Mouse (Mus musculus) left cerebral cortex, postnatal 36 days (tissue): ENCODE data around the gene Gadl1. TPM values are rescaled to one million over a fixed set of nuclear protein-coding genes. Genes with fewer than 3 reads are reported as not detected.

ENCODE experiments used
- DNase-seq, 2 experiments: peaks; one replicate each; pipeline ENCODE4 v3.0.0; 2021 to 2022; ENCODE audit warnings: low spot score in 2 of 2, mixed read lengths in 1 of 2
- intact Hi-C: fragments of 180-260 bp; cut with DNase I; formaldehyde crosslinking; loops from one replicate; pipeline ENCODE4 v1.15.1; 2025
- total RNA-seq, 2 experiments: library from RNA; stranded (reverse); gene quantifications; 2 replicates each; pipeline ENCODE4 v1.2.3; 2021

Gadl1 gene
- under 1 TPM; 0.57 to 0.63 TPM for total RNA-seq

DNA sequence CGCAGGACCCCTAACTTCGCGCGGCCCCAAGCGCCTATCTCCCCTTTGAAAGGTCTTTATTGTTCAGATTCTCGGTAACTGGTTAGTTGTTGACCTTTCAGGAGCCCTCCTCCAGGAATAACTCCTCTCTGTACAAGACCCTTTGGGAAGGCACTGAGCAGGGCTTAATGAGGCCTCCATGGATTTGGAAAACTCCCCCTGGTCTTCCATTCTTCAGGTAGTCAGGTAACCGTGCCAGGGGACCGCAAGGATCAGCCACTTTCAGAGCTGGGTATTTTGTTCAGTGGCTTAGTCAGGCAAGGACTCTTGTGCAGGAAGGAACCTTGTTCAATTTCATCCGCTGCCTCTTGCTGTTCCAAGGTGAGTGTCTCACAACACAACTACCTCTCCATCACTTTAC lies at the start of gene Gadl1:
Gene Gadl1 (plus strand): TSS at position 301 of the 400 bp plus-strand sequence.
- intact Hi-C loops = no loop called here
- no peak for DNase-seq

DNA sequence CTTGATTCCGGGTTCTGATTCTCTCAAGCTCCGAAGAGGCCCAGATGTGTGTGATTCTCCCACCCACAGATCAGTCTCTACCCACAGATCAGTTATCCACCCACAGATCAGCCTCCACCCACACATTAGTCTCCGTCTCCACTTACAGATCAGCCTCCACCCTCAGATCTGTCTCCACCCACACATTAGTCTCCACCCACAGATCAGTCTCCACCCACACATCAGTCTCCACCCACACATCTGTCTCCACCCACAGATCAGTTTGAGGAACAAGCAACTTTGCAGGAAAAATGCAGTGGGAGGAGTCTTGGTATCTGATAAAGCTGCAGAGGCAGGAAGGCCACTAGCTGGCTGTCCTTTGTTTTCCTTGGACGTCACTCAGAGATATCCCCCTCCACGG lies 46.5 kb upstream of the Gadl1 start:
- intact Hi-C loops = loop anchor here (10.0 kb wide), 1 partner anchor 768 kb away; no protein-coding TSS in a partner anchor
- no peak for DNase-seq

GRCm38 (mm10) chr9:115863326-115863725 lies 45.9 kb upstream of the Gadl1 start:
- no peak for DNase-seq
- intact Hi-C loops = loop anchor here (10.0 kb wide), 1 partner anchor 769 kb away; no protein-coding TSS in a partner anchor

- no peak for DNase-seq
- intact Hi-C loops = loop anchor here (10.0 kb wide), 1 partner anchor 772 kb away; no protein-coding TSS in a partner anchor
Observed at GRCm38 (mm10) chr9:115867277-115867676, 42.0 kb upstream of the Gadl1 start.

GRCm38 (mm10) chr9:115870168-115870567 lies 39.1 kb upstream of the Gadl1 start:
- intact Hi-C loops = loop anchor here (5.0 kb wide), 1 partner anchor 163 kb away; no protein-coding TSS in a partner anchor
- DNase-seq = no peak

DNA sequence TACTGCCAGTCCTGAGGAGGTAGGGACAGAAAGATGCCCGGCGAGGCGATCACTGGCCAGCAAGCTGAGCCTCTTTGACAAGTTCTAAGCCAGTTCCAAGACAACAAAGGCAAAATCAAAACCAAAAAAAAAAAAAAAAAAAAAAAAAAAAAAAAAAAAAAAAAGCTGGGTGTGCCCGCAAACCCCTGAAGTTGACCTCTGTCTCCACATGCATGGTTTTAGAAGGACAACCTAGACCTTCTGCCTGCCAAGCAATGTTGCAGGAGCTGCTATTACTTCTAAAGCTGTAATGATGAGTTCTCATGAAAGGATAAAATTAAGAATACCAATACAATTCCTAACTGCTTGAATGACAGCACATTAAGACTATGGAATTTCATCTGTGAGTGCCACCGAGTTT lies 38.6 kb upstream of the Gadl1 start:
- DNase-seq = no peak
- intact Hi-C loops = loop anchor here (5.0 kb wide), 1 partner anchor 163 kb away; no protein-coding TSS in a partner anchor

GRCm38 (mm10) chr9:115880500-115880899 lies 28.8 kb upstream of the Gadl1 start:
- no peak for DNase-seq
- intact Hi-C loops = loop anchor here (10.0 kb wide), 1 partner anchor 154 kb away; no protein-coding TSS in a partner anchor

DNA sequence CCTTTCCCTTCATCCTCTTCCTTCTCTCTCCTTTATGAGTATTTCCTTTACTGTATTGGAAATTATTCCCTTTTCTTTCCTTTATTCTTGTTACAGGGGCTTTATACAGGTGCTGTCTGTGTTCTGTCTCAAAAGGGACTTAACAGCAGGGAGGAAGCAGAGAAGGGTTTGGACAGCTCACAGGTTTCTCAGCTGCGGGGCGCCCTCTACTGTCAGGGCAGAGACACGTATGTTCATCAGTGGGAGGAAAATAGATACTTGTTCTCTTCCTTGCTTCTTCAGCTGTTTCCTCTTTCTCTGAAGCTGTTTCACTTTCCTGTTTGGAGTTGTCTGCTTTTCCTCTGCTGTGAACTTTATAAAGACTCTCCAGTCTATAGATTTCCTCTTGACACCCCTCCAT lies 28.1 kb upstream of the Gadl1 start:
- intact Hi-C loops = loop anchor here (10.0 kb wide), 1 partner anchor 154 kb away; no protein-coding TSS in a partner anchor
- DNase-seq = no peak

DNA sequence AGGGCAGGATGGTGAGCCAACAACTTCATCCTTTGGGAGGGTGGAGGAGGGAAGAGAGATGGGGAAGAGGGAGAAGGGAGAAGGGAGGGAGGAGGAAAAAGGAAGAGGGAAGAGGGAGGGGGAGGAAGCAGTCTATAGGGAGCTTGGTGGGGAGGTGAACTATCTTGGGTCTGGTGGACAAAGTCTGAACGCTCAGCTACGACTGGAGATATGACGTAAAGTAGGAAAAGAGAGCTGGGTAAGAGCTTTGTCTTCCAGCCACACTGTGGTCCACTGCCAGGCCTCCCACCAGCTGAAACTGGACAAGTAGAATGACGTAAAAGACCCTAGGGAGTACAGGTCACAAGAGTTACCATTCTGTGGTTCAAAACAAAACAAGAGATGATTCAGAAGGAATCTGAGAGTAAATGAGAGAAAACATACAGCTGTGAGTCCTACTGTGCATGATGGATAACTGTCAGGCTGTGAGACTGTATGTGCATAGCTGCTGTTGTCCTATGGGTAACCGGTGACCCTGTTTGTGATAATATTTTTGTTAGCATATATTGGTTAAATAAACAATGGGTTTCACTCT lies 26.5 kb upstream of the Gadl1 start:
- no peak for DNase-seq

GRCm38 (mm10) chr9:115883413-115883812 lies 25.8 kb upstream of the Gadl1 start:
- intact Hi-C loops = loop anchor here (10.0 kb wide), 1 partner anchor 151 kb away; no protein-coding TSS in a partner anchor
- DNase-seq = no peak

More for the DNA sequence above, 26.5 kb upstream of the Gadl1 start:
- intact Hi-C loops = loop anchor here (10.0 kb wide), 1 partner anchor 152 kb away; no protein-coding TSS in a partner anchor

DNA sequence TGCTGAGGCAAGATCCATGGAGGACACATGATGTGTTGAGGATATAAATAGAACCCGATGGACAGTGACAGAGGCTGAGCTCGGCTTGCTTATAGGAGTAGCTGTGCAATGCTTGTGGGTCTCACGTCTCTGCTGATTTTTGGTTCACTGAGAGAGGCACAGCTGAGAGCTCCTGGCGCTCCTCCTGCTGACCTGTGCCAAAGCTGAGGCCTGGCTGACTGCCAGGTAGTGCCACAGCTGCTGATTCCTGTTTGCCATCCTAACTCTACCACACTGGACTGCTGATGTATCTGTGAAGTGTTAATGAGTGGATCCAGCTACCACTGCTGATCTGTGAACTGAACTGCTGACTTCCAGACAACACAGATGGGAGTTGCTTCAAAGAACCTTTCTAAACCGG lies 21.7 kb upstream of the Gadl1 start:
- intact Hi-C loops = loop anchor here (10.0 kb wide), 1 partner anchor 147 kb away; no protein-coding TSS in a partner anchor
- DNase-seq = no peak

DNA sequence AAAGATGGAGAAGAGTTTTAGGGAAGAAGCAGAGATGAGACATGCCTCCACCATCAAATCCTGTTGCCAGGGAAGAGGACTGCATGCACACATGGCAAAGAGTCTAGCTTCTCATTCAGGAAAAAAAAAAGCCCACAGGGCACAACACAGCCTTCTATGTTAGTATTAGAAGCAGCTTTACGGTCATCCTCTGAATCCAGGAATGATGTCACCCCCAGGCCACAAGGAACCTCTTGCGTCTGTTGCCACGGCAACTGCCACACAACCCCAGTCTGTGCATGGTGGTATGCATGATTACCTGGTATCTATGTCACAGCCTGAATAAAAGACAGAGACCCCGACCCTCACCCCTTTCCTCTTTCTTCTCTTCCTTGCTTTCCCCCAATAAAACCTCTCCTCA lies 16.1 kb upstream of the Gadl1 start:
- intact Hi-C loops = no loop called here
- no peak for DNase-seq

DNA sequence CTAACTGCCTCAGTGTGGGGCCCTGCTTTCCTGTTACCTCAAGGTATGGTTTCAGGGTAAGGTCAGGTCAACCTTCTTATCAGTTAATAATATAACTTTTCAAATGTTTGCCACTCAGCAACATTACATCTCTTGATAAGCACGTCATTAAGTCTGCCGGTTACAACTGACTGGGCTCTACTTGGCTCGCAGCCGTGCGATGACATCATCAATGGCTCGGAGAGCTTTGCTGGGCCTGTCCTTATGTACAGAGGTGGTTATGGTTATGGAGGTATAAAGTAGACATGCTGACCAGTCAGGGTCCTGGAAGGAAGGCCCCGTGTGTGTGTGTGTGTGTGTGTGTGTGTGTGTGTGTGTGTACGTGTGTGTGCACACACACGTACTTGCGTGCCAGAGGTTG lies 15.3 kb upstream of the Gadl1 start:
- DNase-seq = no peak
- intact Hi-C loops = no loop called here

DNA sequence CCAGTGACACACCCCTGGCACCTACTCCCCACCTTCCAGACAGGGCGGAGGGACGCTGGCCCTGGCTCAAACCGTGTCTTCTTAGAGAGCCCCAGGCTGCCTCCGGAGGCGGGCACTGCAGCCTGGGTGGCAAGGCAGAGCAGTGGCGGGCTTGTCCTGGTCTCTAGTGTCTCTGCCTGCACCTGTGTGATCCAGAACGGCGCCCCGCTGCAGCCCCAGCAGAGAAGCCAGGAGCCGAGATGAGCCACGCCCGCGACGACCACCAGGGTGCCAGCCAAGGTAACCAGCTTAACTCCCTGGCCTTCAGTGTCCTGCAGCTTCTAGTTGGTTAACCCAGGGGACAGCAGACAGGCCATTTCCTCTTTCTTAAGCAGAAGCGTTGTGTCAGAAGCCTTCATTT lies 930 bp upstream of the Gadl1 start:
- DNase-seq = no peak
- intact Hi-C loops = no loop called here

GRCm38 (mm10) chr9:115914006-115914405 lies 4.8 kb downstream of the Gadl1 start:
- no peak for DNase-seq
- intact Hi-C loops = no loop called here

GRCm38 (mm10) chr9:115915586-115916270 lies 6.5 kb downstream of the Gadl1 start:
- DNase-seq = no peak
- intact Hi-C loops = no loop called here

DNA sequence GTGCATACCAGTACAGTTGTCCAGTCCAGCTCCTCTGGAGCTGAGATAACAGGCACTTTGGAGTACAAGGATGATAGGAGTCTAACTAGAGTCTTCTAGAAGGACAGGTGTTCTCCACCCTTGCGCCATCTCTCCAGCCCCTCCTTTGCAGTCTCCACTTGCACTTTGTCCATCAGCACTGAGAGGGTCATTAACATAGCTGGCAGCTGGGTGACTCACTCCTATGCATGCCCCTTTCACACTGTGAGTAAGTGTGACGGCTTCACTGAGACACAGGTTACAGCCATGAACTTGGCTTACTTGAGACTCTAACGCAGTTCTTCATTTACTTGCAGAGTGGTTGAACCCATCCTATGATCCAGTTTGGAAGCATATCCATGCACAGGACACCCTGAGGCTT lies 10.5 kb downstream of the Gadl1 start:
- intact Hi-C loops = no loop called here
- DNase-seq = no peak

GRCm38 (mm10) chr9:115922662-115923061 lies 13.4 kb downstream of the Gadl1 start:
- DNase-seq = no peak
- intact Hi-C loops = no loop called here

GRCm38 (mm10) chr9:115924094-115924493 lies 14.8 kb downstream of the Gadl1 start:
- intact Hi-C loops = no loop called here

DNA sequence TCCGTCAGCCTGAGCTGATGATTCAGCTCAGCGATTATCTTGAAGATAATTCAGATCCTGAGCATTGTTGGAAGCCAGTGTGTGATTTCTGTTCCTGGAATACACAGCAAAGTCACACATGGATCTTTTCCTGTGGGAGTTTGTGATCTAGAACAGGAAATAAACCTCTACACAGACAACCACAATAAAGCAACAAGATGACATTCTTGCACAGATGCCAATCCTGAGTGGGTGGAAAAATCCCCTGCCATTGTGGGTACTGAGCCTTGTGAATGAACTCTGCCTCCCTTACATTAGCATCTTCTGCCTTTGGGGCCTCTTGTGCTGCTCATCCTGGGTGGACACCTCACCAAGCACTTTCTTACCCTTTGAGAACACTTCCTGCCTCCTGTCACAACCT lies 22.5 kb downstream of the Gadl1 start:
- no peak for DNase-seq
- intact Hi-C loops = no loop called here

More at GRCm38 (mm10) chr9:115924094-115924493, 14.8 kb downstream of the Gadl1 start:
- no peak for DNase-seq

DNA sequence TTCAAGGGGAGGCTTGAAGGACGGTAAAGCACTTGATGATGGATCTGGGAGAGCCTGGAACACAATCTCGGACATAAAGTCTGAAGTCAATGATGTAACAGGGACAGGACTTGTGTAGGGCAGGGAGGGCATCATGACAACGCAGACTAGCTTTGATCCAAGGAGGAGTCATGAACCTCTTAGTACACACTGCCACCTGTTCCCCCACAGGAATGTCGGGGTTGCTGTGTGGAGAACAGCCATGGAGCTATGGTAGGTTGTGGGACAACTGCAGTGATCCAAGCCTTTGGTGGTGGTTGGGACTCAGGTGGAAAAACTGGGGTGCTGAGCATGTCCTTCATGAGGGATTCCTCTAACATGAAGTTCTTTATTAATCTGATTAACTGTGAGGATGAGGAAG lies 23.5 kb downstream of the Gadl1 start:
- no peak for DNase-seq
- intact Hi-C loops = no loop called here
